Mouse (Mus musculus) gastrocnemius, adult 18-20 months (tissue): Measurements from ENCODE around the gene Irs2. TPM values are rescaled to one million over a fixed set of nuclear protein-coding genes. Genes with fewer than 3 reads are reported as not detected.

Experiments
- DNase-seq: peaks from one replicate; pipeline ENCODE4 v3.0.0; 2021; ENCODE audit warnings: low spot score
- total RNA-seq, 2 experiments: library from RNA; stranded (reverse); gene quantifications; 2 replicates each; pipeline ENCODE4 v1.2.3; 2021

Irs2 gene
- total RNA-seq, 2 experiments from 2014 or later: 17.4 to 73.1 TPM

DNA sequence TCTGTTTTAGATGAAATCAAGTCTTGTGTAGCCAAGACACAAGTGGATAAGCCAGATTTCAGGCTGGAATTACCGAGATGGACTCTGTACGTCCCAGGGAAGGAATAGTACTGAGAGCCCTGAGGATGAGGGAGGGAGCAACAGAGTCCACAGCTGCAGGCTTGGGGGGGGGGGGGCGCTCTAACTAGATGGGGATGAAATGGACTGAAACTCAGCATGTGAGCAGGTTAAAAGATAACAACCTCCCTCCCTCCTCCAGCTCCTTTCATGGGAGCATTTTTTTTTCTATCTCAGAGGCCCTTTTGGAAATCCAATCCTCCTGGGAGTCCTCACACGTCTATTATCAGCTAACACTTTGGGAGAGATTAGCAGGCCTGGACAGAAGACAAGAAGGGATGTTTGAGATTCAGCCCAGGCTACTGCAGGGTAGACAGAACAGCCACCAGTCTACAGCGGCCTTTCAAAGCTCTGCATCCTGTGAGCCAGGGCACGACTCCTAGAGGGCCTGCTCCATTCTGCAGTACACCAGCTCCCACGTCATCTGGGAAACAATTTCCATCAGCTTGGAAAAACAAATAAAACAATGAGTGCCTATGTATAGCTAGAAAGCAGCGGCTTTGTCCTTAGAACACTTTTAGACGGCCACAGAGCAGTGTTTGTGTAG is 50.8 kb downstream of the Irs2 start:
- no peak for DNase-seq

DNA sequence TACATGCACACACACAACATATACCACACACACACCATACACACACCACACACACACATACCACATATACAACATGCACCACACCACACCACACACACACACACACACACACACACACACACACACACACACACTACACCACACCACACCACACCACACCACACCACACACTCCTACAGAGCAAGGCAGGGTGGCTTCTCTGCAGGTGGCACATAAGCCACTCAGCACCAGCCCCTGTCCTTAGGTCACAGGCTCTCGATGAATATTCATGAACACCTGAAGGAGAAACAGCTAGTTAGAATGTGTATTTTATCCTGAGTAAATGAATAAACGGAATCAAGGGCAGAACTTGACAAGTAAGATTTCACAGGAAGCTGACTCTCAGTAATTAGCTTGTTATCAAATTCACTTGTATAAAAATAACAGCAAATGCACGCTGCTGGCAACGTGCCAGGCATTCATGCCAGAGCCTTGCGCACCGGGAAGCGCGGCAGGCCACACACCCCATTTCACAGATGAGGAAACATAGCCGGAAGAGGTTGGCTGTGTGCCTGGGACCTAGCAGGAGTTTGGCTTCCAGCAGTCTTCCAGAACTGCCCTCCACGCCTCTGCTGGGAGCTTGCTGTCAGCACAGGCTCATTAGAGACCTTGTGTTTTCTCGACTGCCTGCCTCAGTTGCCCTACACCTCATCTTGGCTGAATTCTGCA is 54.8 kb downstream of the Irs2 start:
- DNase-seq: peak; percentile 70

DNA sequence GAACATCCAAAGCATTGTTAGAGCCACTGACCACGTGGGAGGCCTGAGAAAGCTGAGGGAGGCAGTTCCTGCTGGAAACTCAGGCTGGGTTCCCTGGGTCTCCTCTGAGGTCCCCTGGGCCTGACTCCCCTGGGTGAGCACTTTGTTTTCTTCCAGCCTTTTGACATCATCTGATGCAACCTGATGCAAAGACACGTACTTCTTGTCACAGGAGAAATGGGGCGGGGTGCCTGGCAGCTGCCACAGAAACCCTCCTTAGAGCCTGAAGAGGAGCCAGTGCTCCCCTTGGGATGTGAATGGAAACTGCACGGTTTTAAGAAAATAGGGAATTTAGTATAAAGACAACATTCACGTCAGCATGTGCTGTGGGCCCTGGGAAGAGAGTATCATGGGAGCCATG is 55.6 kb downstream of the Irs2 start:
- DNase-seq: peak; percentile 15

DNA sequence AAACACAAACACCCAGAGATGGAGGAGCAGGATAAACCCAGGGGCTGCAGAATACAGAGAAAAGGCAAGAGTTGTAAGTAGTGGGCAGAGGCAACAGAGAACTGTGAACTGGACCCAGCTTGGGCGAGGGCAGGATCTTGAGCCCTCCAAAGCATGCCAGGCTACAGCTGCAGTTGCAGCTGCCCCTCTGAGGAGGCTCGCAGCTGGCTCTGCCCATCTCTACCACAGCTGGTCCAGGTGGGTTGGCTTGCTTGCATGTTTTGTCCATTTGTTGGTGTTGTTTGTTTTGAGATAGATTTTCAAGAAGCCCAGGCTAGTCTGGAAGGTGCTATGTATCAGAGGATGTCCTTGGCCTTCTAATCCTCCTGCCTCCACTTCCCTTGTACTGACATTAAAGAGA is 56.0 kb downstream of the Irs2 start:
- DNase-seq: no peak

DNA sequence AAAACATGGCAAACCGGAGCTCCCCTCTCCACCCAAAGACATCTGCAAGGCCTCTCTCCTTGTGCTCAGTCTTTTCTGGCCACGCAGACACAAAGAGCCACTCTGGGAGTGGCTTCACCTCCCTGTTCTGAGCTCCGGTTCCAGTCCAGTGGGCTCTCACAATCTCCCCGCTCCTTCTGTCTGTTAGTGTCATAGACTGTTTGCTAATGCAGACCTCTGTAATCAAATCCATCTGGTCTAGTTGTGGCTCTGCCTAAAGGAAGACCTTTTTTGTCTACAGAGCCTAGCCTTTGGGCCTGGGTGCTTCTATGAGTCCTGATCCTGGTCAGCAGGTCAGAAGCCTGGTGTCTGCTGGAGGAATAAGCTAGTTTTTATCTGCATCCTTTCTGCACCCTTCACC is 56.7 kb downstream of the Irs2 start:
- no peak for DNase-seq

DNA sequence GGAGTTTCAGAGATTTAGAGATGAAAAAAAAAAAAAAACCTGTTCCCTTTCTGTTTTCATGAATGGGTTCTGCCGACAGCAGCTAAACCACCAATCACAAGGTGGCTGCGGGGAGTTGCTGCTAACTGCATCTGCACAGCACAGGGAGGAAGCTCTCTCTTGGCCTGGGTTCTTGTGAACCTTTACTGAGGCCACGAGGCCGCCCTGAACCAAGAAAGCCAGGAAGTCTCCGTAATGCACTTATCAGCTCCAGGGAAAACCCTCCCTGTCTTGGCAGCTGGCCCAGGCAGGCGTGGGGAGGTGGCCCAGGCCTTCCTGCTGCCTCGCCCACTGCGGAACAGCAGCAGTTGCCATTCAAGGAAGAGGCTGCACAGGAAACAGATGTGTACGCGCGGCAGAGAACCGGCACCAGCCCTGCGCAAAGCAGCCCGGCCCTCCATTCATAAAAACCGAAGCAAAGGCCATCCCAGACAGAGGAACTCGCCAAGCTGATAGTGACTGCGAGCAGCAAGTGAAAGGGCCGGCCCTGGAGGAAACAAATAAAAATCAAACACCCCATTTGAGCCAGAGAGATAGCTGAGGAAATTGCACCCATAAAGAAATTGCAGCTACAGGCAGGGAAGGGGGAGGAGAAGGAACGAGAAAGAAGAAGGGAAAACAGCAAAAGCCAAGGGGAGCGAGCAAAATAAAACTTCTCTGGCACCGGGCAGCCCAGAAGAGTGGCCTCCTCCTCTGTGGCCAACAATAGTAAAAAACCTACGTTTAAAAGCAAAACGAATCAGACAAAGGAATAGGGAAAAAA is 62.1 kb downstream of the Irs2 start:
- DNase-seq: peak; percentile 91

DNA sequence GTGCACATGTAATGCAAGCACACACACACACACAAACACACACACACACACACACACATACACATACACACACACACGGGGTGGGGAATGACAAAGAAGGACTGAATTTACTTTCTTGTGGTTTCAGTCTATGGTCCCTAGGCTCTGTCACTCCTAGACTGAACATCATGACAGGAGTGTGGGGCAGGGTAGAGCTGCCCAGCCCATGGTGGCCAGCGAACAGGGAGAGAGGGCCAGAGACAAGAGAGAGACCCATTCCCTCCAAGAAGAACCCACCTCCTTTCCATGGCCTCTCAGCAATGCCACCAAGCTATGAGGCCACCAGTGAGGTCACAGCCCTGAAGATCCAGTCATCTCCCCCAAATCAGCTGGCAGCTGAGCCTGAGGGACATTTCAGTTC is 62.8 kb downstream of the Irs2 start:
- DNase-seq: no peak

DNA sequence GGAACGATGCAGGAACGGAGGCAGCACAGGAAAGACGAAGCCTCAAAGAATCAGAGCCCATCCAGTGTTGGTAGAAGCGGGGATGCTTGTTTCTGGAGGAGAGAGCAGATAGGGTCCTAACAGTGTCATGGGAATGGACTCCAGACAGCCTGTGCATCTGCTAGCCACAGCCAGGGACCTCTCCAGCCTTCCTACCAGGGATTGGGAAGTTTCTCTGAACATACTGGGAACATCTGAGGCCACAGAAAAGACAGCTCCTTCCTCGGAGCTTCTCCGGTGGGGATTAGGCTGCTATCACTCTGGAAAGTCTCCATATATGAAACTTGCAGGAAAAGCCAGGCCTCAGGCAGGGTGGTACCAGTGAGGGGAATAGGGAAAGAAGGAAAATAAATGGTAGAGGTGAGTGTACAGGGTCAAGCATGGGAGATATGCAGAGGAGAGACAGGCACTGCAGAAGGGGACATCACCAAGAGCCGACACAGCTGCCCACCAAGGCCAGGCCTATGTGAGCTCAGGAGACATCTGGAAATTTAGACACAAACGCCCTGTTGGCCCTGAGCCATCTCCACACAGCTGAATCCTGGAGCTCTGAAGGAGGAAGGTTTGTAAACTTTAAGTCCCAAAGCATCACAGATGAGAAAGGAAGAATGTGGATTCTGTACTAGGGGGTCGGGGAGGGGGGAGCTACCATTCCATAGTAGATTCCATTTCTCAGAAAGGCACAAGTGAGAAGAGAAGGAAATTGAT is 64.8 kb downstream of the Irs2 start:
- no peak for DNase-seq

DNA sequence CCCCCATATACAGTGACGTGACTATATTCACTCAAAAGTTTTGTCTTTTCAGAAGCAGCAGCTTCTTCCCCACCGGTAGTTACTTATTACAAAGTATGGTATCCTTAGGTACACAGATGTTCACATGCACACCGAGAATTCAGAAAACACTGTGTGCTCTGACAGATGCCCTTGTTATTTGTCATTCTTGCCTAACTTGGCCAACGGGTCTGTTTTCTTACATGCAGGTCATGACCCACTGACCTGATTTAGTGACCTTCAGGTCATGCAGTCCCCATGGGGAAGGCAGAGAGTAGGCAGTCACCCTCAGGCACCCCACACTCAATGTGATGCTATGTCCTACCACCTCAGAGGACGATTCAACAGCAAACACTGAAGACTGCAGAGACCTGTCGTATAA is 68.4 kb downstream of the Irs2 start:
- no peak for DNase-seq

DNA sequence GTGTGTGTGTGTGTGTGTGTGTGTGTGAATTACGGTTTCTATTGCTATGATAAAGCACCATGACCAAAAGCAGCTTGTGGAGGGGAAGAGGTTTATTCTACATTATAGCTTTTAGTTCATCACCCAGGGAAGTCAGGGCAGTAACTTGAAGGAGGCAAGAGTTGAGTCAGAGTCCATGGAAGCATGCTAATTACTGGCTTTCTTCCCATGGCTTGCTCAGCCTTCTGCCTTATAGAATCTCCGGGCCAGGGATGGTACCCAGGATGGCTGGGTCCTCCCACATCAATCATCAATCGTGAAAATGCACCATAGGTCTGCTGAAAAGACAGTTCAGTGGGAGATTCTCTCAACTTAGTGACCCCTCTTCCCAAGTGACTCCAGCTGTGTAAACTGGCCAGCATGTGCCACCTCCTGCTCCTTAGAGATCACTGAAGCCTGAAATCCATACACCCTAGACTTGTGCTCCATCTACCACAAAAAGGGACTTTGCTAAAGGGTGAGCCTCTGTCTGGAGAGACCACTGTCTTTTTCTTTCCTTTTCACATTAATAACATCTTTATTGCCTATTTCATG is 69.0 kb downstream of the Irs2 start:
- no peak for DNase-seq

DNA sequence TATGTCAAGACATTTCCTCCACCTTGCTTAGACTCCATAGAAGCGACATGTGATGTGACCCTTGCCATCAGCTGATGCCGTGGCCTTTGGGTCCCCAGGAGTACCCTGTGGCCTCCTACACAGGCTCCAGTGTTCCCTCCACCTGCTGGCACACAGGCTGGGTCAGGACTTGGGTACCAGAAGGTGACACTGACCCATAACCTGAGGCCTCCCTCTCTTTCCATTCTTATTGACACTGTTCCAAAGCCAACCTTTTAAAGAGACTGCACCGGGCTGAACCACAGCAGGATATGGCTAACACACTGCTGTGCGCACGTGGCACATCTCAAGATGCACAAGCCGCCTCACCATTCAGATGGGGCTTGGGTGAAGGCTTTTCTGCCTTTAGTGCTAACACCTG is 70.0 kb downstream of the Irs2 start:
- no peak for DNase-seq

DNA sequence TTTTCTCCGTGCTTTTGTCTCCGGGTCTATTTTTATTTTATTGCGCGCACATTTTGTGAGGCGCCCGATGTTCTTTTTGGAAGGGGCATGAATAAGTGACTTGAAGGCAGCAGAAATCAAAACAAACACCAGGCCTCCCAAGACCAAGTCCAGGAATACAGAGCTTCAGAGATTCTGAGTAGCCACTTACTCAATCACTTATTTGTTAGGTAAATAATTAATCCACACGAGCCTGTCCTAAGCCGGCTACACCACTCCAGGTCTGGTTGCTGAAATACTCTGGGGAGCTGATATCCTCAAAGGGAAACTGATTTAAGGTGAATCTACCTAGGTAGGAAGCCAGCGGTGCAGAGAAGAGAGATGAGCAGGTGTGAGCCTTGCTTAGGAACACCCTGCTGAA is 71.6 kb downstream of the Irs2 start:
- DNase-seq: no peak

DNA sequence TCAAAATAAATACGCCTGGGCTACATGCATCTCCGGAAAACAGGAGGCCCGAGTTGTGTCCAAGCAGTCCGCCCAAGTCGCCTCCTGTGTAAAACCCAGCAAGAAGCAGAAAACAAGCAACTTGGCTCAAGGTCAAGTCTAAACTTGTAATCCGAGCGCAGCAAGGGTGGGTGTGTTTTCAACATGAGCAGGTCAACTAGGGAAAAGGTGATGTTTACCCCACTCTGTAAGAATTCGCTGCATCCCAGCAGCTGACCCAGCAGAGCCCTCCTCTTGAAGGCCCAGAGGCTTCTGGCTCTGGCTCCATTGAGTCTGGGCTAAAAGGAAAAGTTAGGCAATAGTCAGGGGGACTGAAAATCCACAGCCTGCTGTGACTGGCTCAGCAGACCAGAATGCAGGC is 73.0 kb downstream of the Irs2 start:
- no peak for DNase-seq
